Mouse (Mus musculus) megakaryocyte progenitor cell, adult 5-6 weeks (primary cell): ENCODE data around the gene Ablim1. TPM values are rescaled to one million over a fixed set of nuclear protein-coding genes. Genes with fewer than 3 reads are reported as not detected.
A peak's percentile ranks its signal among the peaks of the same experiment; 100 is the strongest.

Experiments
- ATAC-seq: replicated peaks from 2 replicates; pipeline ENCODE4 v1.8.0; 2016; ENCODE audit warnings: mild to moderate bottlenecking, moderate TSS enrichment, inconsistent platforms; ENCODE audit not compliant: poor library complexity
- total RNA-seq, 2 experiments: library from RNA; stranded (forward) in 1 of 2; stranded (reverse) in 1 of 2; fragments of 157-497, 149-512 nt in 1 of 2; fragments of 200-1000 nt in 1 of 2; gene quantifications; 2 replicates each; pipeline versions ENCODE4 v1.2.3 to v1.2.4; 2015 to 2017

The Ablim1 gene
- total RNA-seq, 2 experiments from 2014 or later = 6.7 to 7.0 TPM

DNA sequence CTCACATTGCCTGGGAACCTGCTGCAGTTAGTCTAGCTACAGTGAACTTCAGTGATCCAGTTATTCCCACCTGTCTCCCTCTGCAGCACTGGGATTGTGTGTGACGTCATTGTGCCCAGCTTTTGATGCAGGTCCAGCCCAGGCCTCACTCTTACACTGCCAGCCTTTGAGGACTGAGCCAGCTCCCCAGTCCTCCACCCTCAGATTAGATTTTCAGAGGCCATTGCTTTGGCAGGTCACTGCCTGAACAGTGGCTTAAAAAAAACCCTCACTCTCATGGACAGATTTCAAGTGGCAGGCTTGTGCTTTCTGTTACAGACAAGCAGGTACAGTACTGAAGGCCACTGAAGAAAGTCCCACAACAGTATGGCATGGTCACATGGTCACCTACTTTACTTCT lies 30.0 kb upstream of the Ablim1 start:
- no peak for ATAC-seq

DNA sequence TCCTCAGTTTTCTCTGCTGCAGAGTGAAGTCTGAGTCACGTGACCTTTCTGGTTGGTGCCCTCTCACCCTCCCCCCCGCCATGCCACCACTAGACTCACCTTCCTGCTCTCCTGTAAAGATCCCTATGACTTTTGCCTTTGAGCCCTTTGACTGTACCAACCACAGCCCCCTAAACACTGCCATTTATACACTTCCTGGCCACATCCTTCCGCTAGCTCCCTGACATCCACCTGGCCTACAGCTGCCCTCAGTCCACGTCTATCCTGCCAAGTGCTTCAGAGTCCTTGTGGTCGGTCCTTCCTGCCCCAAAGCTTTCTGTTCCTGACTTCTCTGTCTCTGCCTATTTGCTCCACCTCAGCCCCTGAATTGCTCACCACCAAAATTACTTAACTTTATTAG lies 29.1 kb upstream of the Ablim1 start:
- ATAC-seq = peak; percentile 70

DNA sequence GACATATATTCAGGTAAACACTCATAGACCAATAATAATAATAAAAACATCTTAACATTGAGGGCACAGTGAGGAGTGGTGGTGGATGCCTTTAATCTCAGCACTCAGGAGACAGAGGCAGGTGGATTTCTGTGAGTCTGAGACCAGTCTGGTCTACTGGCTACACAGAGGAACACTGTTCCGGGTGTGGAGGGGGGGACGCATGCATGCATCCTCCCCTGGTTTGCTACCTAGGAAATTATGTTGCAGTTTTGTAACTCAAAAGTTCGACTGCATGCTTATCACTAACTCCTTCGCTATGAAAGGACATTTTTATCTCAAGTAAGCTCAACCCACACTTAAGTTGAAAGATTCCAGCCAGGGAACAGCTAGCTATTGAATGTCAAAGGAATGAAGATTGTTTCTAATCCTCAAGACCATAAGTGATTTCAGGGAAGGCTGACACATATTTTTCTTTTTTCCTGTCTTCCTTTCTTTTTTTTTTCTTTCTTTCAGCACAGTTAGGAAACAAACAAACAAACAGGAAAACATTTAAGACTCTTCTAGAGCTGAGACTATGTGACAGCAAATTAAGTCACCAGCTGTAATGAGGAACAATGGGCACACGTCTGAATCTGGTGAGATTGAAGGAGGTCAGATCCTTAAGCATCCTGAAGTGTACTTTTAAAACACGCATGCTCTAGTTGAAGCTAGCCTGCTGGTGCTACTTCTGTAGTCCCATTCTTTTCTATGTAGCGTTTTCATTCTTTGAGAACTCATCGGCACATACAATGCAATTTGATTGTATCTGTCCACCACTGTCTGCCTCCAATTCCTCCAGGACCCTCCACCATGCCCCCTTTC lies 26.4 kb upstream of the Ablim1 start:
- no peak for ATAC-seq

- ATAC-seq = peak; percentile 79
Measured at GRCm38 (mm10) chr19:57339281-57339864, 24.7 kb upstream of the Ablim1 start.

GRCm38 (mm10) chr19:57335135-57335534 lies 20.4 kb upstream of the Ablim1 start:
- no peak for ATAC-seq

DNA sequence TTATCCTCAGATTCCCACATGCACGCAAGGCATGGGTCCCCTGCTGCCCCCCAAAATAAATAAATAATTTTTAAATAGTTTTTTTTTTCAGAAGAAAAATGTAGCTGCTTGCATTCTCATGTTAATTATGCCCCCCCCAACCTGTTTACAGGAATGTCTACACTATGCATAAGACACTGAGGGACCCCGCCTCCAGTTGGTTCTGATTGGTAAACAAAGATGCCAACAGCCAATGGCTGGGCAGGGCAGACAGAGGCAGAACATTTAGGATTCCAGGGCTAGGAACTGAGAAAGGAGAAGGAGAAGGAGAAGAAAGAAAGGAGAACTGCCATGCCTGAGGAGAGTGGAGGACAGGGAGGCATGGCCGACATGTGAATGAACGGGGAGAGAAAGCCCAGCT lies 18.6 kb upstream of the Ablim1 start:
- ATAC-seq = no peak

DNA sequence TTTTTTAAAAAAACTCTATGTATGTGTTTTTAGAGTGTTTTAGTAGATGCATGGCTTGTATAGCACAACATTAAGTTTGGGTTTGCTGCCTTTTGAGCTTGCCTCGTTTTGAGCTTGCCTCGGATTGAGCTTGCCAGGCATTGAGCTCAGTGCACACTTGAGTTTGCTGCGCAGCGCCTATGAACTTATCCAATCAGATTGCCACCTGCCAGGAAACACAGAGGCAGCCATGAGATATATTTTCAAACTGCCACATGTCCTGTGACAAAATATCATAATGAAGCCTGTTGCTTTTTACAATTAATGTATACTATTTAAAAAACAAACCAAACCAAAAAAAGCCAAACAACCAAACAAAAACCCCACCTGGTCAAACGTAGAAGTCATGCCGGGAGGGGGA lies 16.5 kb upstream of the Ablim1 start:
- ATAC-seq = peak; percentile 75

GRCm38 (mm10) chr19:57330309-57330708 lies 15.6 kb upstream of the Ablim1 start:
- ATAC-seq = 0 out of 2 replicates have a peak, but pooled peaks have one; percentile 30

- peak; percentile 60 for ATAC-seq
Measured at GRCm38 (mm10) chr19:57328792-57329191, 14.1 kb upstream of the Ablim1 start.

DNA sequence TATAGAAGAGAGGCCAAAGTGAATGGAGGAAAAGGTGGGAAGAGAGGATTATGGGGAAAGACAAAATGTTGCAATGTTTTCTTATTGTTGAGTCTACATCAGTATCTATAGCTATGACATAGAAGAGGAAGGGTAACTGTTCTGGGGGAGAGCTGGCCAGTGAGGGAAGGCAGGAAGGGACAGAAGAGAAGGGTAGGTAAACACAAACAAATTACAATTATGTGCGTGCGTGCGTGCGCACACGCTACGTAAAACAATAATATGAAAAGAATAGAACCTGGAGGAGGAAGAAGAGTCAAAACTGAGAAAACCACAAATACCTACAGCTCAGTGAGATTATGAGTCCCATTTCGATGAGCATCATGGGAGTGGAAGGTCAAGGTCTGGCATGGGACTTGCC lies 13.6 kb upstream of the Ablim1 start:
- no peak for ATAC-seq

- no peak for ATAC-seq
Measured at GRCm38 (mm10) chr19:57327679-57328078, 13.0 kb upstream of the Ablim1 start.

GRCm38 (mm10) chr19:57325748-57326300 lies 11.1 kb upstream of the Ablim1 start:
- ATAC-seq = peak; percentile 70

DNA sequence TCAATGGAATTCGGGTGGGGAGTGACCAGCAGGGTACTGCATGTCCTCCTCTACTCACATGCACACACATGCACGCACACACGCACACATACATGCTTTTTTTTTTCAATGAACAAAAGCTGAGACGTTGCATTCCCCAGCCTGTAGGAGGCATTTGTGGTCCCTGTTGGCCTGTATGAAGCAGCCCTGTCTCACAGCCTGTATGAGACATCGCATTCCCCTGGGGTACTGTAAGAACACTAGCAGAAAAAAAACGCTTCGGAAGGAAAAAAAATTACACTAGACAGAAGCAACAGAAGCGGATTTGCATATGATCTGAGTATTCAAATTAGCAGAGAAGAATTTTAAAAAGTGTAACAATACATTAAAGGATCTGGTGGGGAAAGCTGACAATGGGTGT lies 8.4 kb upstream of the Ablim1 start:
- no peak for ATAC-seq

GRCm38 (mm10) chr19:57322491-57322890 lies 7.8 kb upstream of the Ablim1 start:
- ATAC-seq = no peak

GRCm38 (mm10) chr19:57321839-57322238 lies 7.1 kb upstream of the Ablim1 start:
- ATAC-seq = no peak

GRCm38 (mm10) chr19:57320656-57321382 lies 6.1 kb upstream of the Ablim1 start:
- ATAC-seq = no peak

- ATAC-seq = peak; percentile 78
Measured at GRCm38 (mm10) chr19:57316597-57316996, 1.9 kb upstream of the Ablim1 start.

DNA sequence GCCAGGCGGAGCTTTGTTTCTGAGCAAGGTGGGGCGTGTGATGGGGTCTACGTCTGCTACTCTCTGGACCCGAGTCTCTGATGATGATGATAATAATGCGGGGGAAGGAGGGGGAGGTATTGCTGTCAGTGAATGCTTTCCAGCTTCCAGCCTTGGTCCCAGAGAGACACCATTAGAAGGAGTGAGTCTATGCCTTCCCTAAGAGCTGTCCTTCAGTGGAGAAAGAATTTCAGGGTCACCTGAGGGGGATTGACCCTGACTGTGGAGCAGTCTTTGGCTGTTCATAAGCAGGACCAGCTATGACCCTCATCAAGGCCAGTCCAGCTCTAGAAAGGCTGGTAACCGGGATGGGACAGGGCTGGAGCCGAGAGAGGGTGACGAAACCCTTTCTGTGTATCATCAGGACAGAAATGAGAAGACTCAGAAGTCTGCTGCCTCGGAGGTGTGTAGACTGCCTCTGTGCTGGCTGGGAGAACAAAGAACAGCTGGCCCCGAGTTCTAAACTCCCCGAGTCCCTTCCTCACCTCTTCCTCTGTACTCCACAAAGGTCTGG lies 370 bp upstream of the Ablim1 start:
- ATAC-seq = no peak

- ATAC-seq = no peak
Measured at GRCm38 (mm10) chr19:57313891-57314345, 801 bp downstream of the Ablim1 start.

GRCm38 (mm10) chr19:57313226-57313625 lies 1.5 kb downstream of the Ablim1 start:
- no peak for ATAC-seq

GRCm38 (mm10) chr19:57309980-57310379 lies 4.7 kb downstream of the Ablim1 start:
- ATAC-seq = no peak
